Mouse (Mus musculus): Measurements from ENCODE around the gene Anks1b. TPM values are rescaled to one million over a fixed set of nuclear protein-coding genes. Genes with fewer than 3 reads are reported as not detected.

Anks1b gene
- total RNA-seq, 1 experiment from 2014 or later: not detected

- ATAC-seq (replicated peaks; ENCODE audit: insufficient number of reproducible peaks, low FRiP score, low TSS enrichment, poor library complexity, severe bottlenecking): 0 out of 2 replicates have a peak, but pooled peaks have one; percentile 27
Observed at GRCm38 (mm10) chr10:90856668-90857067, 983.4 kb downstream of the Anks1b start.

GRCm38 (mm10) chr10:90859665-90860523, 986.6 kb downstream of the Anks1b start:
- no peak for ATAC-seq (replicated peaks; ENCODE audit: insufficient number of reproducible peaks, low FRiP score, low TSS enrichment, poor library complexity, severe bottlenecking)

GRCm38 (mm10) chr10:90863881-90864598, 990.7 kb downstream of the Anks1b start:
- no peak for ATAC-seq (replicated peaks; ENCODE audit: insufficient number of reproducible peaks, low FRiP score, low TSS enrichment, poor library complexity, severe bottlenecking)

- no peak for ATAC-seq (replicated peaks; ENCODE audit: insufficient number of reproducible peaks, low FRiP score, low TSS enrichment, poor library complexity, severe bottlenecking)
Observed at GRCm38 (mm10) chr10:90864599-90864889, 991.2 kb downstream of the Anks1b start.

GRCm38 (mm10) chr10:90873204-90873603, 999.9 kb downstream of the Anks1b start:
- no peak for ATAC-seq (replicated peaks; ENCODE audit: insufficient number of reproducible peaks, low FRiP score, low TSS enrichment, poor library complexity, severe bottlenecking)

GRCm38 (mm10) chr10:90874166-90874565, 1000.9 kb downstream of the Anks1b start:
- no peak for ATAC-seq (replicated peaks; ENCODE audit: insufficient number of reproducible peaks, low FRiP score, low TSS enrichment, poor library complexity, severe bottlenecking)

- no peak for ATAC-seq (replicated peaks; ENCODE audit: insufficient number of reproducible peaks, low FRiP score, low TSS enrichment, poor library complexity, severe bottlenecking)
Observed at GRCm38 (mm10) chr10:90880854-90881560, 1007.7 kb downstream of the Anks1b start.

- ATAC-seq (replicated peaks; ENCODE audit: insufficient number of reproducible peaks, low FRiP score, low TSS enrichment, poor library complexity, severe bottlenecking): no peak
Observed at GRCm38 (mm10) chr10:90889566-90889965, 1016.3 kb downstream of the Anks1b start.

GRCm38 (mm10) chr10:90892728-90893127, 1019.4 kb downstream of the Anks1b start:
- no peak for ATAC-seq (replicated peaks; ENCODE audit: insufficient number of reproducible peaks, low FRiP score, low TSS enrichment, poor library complexity, severe bottlenecking)

- ATAC-seq (replicated peaks; ENCODE audit: insufficient number of reproducible peaks, low FRiP score, low TSS enrichment, poor library complexity, severe bottlenecking): no peak
Observed at GRCm38 (mm10) chr10:90897894-90898293, 1024.6 kb downstream of the Anks1b start.

GRCm38 (mm10) chr10:90904185-90904584, 1030.9 kb downstream of the Anks1b start:
- no peak for ATAC-seq (replicated peaks; ENCODE audit: insufficient number of reproducible peaks, low FRiP score, low TSS enrichment, poor library complexity, severe bottlenecking)

- ATAC-seq (replicated peaks; ENCODE audit: insufficient number of reproducible peaks, low FRiP score, low TSS enrichment, poor library complexity, severe bottlenecking): no peak
Observed at GRCm38 (mm10) chr10:90907381-90907780, 1034.1 kb downstream of the Anks1b start.

- no peak for ATAC-seq (replicated peaks; ENCODE audit: insufficient number of reproducible peaks, low FRiP score, low TSS enrichment, poor library complexity, severe bottlenecking)
Observed at GRCm38 (mm10) chr10:90923476-90923875, 1050.2 kb downstream of the Anks1b start.

- no peak for ATAC-seq (replicated peaks; ENCODE audit: insufficient number of reproducible peaks, low FRiP score, low TSS enrichment, poor library complexity, severe bottlenecking)
Observed at GRCm38 (mm10) chr10:90933088-90933487, 1059.8 kb downstream of the Anks1b start.

- ATAC-seq (replicated peaks; ENCODE audit: insufficient number of reproducible peaks, low FRiP score, low TSS enrichment, poor library complexity, severe bottlenecking): no peak
Observed at GRCm38 (mm10) chr10:90934678-90935077, 1061.4 kb downstream of the Anks1b start.

- no peak for ATAC-seq (replicated peaks; ENCODE audit: insufficient number of reproducible peaks, low FRiP score, low TSS enrichment, poor library complexity, severe bottlenecking)
Observed at GRCm38 (mm10) chr10:90937721-90938460, 1064.6 kb downstream of the Anks1b start.

GRCm38 (mm10) chr10:90940521-90941520, 1067.5 kb downstream of the Anks1b start:
- no peak for ATAC-seq (replicated peaks; ENCODE audit: insufficient number of reproducible peaks, low FRiP score, low TSS enrichment, poor library complexity, severe bottlenecking)
